Mouse (Mus musculus) heart, postnatal 25 days (tissue): ENCODE data around the gene Sirt4. TPM values are rescaled to one million over a fixed set of nuclear protein-coding genes. Genes with fewer than 3 reads are reported as not detected.
"Not testable (repeated sequence)": the region's sequence is repeated elsewhere in the genome, so short reads cannot be mapped to it uniquely, and the experiment has no call there.

Experiments used
- DNase-seq: peaks from one replicate; pipeline ENCODE4 v3.0.0; 2022; ENCODE audit warnings: low spot score
- intact Hi-C: fragments of 180-260 bp; cut with DNase I; formaldehyde crosslinking; loops from one replicate; pipeline ENCODE4 v1.15.1; 2025
- total RNA-seq, 2 experiments: library from RNA; stranded (reverse); gene quantifications; 2 replicates each; pipeline ENCODE4 v1.2.3; 2021

Sirt4 gene
- total RNA-seq, 2 experiments from 2014 or later: 16.8 to 18.5 TPM

DNA sequence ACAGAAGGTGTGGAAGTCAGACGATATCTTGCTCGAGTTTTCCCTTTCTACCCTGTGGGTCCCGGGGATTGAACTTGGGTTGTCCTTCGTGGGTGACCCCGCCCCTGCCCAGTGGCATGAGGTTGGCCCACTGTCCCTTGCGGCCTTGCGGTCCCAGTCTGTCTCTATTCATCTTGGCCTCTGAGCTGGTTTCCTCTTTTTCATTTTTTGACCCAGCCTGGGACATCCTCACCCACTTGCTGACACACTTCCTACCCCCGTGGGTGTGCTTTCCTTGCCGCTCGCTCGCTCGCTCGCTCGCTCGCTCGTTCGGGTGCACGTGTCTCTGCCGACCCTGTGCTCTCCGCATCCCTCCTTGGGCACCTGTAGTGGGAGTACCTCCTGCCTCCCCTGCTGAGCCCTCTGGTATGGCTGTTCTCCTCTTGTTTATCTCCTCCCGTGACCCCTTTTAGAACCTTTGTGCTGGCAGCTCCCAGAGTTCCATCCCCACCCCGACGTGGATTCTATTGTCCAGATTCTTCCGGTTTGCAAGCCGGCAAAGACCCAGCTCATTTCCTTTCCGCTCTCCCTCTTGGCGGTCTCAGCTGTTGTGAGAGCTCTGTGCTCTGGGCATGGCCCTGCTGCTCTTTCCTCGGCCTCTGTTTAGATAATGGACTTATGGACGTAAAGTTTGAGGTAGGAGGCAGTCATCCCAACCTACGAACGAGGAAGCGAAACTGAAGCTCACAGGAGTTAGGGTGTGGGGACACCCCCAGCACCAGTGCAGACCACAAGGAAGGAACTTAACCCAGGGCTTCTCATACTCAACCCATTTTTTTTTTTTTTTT lies 31.8 kb upstream of the Sirt4 start:
- DNase-seq: no peak
- intact Hi-C loops: no loop called here

DNA sequence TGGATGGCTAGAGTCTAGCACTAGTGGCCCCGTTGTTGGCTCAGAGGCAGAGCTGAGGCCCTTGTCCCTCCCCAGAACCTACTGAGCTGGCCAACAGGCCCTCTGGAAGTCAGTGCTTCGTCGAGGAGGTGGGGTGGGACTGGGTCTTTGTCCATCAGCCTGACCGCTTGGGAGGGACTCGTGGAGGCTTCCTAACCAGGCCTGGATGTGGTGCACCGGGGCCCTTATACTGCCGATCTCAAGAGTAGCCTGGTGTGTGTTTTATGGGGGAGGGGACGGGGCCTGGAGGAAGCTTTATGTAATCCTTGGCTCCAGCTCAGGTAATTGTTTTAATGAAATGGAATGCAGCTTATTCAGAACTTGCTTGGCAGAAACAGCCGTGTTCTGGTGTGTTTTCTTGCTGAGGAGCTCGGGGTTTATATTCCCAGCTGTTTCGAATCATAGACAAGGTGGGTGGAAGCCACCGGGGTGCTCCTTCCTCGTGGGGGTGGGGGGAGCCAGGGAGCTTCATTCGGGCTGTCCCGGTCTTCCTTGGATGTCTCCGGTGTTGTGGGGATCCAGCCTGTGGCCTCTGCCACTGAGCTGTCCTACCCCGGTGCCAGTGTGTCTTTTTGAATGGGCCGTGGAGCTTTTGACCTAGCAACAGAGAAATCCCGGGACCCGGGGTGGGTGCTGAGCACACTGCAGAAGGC lies 30.5 kb upstream of the Sirt4 start:
- intact Hi-C loops: no loop called here

DNA sequence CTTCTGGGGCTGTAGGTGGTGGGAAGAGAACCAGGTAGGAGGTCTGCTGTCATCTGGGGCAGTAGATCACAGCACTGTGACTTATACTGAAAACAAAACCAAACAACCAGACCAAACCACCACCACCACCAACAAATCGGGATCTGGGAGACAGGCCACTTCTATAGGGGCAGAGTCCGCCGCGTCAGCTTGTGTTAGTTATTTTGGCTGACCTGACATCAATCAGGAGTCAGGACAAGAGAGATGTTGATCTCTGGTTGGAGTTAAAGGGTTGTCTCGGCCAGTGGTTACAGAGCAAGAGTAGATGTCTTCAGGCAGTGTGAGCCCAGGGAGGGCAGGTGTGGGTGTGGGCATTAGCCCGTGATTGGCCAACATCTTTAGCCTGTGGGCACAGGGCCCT lies 29.8 kb upstream of the Sirt4 start:
- intact Hi-C loops: no loop called here
- no peak for DNase-seq

More for the DNA sequence above, 30.5 kb upstream of the Sirt4 start:
- DNase-seq: peak; percentile 83

DNA sequence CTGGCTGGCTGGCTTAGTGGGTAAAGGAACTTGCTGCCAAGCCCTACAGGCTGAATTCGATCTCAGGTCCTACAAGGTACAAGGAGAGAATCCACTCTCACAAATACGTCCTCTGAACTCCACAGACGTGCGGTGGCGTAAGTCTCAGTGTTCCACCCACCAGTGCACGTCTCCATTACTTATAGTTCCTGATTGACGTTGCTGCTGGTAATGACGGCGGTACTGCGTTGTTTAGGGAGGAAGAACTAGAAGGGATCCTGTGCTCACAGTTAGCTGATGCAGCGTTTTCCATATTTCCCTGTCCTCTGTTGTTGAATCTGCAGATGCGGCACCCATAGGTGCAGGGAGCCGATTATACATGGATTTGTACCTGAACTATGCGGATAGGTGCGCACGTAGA lies 29.2 kb upstream of the Sirt4 start:
- no peak for DNase-seq
- intact Hi-C loops: no loop called here

DNA sequence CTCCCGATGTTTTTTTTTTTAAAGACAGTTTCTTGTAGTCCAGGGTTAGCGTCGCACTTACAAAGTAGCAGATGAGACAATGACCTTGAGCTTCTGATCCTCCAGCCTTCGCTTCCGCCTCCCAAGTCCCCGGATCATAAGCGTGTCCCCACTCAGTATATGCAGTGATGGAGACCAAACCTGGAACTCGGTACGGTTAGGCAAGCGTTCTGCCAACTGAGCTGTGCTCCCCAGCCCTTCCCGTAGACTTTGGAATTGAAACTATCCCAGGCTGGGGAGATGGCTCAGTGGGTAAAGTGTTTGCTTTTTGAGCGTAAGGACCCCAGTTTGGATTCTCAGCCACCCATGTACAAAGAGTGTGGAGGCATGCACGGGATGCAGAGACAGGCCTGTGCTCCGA lies 28.7 kb upstream of the Sirt4 start:
- no peak for DNase-seq
- intact Hi-C loops: no loop called here

DNA sequence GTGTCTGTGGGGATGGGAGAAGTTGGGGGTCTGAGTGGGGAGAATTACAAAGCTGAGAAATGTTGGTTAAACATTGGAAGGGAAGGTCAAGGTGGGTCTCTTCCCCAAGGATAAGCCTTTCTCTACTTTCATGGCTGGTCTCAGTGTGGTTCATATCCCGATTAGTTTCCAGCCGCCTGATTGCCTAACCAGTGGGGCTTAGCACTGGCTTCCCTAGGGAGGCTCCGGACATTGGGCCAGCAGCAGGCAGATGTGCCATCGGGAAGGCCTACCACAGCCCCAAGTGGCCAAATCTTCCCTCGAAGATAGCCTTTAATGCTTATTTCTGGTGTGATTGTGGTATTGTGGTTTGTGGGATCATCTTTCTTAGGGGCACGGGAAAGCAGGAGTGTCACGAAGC lies 27.9 kb upstream of the Sirt4 start:
- no peak for DNase-seq
- intact Hi-C loops: no loop called here

DNA sequence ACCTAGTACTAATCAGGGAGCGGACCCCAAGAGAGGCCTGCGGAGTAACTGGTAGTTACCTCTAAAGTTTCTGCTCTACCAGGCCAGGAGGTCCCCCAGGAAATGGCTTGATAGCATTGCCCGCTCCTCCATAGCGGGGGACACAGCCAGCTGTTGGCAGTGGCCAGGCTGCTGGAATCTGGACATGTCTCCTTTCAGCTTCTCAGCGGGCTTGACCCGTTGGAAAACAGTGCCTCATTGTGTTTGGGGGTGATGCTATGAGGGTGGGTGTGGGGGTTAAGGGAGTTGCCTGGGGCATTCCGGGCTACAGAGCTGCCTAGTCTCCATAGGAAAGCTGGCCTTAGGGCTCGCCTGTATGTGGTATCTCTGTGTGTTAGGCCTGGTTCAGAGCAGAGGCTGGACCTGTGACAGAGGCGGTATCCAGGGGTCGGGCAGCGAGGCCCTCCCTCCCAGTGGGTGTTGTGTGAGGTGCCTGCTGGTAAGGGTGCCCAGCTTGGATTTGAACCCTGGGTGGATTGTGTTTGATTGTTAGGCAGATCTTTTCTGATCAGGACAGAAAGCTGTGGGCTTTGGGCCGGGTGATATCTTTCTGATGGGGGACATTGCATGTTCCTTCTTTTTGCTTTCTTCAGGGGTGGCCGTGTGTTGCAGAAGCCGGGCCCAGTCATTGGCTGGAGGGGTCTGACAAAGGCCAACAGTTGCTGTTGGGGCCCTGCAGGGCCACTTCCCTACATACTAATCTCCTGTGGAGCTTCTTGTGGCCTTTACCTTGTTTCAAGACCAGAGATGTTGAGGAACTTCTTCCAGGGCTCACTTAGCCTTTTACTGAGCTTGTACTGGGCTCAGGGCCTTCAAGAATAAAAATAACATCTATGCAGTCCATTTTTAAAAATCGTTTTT lies 25.5 kb upstream of the Sirt4 start:
- intact Hi-C loops: no loop called here
- no peak for DNase-seq

DNA sequence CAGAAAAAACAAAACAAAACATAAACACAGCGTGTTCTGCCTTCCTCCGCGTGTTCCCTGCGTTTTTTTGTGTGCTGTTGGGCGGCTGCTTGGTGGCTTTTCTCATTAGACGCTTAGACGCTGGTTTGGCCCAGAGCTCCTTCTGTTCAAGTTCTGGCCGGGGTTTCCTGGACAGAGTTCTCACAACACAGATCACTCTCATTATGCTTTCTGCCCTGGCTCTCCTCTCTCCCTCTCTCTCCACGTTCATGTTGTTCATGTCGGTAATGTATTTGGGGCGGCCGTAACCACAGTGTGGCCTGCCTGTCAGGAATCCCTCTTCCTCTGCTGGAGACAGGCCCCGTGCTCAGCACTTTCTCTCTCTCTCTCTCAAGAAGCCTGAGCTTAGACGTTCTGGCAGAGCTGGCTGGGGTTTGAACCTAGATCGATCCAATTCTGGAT lies 24.8 kb upstream of the Sirt4 start:
- no peak for DNase-seq
- intact Hi-C loops: no loop called here

DNA sequence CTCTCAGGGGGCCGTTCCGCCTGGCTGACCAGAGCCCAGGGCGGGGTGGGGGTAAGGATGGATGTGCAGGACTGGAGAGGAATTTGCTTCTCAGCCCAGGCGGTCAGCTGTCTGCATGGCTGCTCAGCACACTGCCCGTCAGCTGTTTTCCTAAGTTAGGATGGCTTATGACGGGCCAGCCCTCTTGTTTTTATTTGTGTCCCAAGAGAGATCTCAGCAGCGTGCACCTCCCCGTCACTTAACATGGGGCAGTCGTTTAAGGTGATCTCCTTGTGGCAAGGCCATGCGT lies 24.3 kb upstream of the Sirt4 start:
- no peak for DNase-seq
- intact Hi-C loops: no loop called here

DNA sequence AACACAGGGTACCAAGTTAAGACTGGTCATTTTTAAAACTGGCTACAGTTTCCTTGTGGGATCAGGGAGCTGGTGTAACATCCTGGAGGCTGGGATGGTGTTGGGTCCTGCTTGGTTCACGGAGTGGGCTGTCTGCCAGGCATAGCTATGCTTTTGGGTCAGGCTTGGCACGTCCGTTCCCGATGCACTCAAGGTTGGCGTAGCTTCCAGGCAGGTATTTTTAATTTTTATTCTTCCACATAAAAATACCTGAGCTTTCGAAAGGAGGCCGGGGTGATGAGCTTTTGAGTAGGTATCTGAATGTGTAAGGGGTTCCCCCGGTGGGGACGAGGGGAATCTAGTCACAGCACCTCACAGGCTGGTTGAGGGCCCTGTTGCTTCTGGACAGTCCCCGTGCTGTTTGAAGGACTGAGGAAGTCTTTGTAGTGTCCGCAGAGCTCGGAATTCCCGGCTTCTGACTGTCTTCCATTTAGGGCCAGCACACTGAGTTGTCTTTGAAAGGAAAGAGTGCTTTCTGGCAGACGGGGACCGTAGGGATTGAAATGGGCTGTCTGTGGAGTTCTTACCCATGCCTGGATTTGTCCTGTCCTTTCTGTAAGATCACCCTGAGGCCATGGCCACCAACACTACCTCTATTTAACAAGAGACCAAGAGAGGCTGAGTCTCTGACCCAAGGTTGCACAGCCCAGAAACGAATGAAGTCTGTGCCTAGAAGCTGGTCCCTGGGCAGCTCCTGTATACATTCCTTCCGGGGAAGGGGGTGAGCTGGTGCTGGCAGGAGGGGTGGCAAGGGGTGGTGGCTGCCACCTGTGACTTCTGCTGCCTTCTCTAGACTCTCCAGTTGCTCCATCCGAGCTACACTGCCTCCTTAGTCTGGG lies 23.7 kb upstream of the Sirt4 start:
- DNase-seq: no peak
- intact Hi-C loops: no loop called here

DNA sequence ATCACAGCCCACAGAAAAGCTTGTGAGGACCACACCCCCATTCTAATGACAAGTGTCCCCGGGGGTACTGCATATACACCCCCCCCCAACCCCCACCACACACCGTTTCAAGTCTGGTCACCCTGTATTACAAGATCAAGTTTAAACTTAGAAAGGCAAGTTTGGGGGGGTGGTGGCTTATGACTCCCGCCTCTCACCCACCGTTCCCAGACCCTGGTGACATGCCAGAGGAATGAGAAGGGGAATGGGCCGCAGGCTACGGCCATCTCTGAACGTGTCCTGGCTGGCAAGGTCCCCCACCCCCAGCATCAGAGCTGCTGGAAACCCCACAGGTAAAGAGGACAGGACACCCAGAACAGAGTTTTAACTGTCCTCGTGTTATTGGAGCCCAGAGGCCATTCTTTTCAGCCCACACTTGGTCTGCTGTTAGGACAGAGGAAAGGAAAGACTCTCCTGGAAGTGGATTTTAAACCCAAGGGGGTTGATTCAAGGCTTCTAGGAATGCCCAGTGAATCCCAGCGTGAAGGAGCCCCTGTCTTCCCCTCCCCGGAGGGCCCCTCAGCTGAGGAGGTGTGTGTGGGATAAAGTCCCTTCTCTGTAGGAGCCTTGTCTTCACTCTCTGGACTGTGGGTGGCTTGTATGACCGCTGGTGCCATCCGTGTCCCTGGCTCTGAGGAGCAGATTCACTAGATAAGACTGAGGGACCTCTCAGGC lies 22.9 kb upstream of the Sirt4 start:
- DNase-seq: no peak
- intact Hi-C loops: no loop called here

DNA sequence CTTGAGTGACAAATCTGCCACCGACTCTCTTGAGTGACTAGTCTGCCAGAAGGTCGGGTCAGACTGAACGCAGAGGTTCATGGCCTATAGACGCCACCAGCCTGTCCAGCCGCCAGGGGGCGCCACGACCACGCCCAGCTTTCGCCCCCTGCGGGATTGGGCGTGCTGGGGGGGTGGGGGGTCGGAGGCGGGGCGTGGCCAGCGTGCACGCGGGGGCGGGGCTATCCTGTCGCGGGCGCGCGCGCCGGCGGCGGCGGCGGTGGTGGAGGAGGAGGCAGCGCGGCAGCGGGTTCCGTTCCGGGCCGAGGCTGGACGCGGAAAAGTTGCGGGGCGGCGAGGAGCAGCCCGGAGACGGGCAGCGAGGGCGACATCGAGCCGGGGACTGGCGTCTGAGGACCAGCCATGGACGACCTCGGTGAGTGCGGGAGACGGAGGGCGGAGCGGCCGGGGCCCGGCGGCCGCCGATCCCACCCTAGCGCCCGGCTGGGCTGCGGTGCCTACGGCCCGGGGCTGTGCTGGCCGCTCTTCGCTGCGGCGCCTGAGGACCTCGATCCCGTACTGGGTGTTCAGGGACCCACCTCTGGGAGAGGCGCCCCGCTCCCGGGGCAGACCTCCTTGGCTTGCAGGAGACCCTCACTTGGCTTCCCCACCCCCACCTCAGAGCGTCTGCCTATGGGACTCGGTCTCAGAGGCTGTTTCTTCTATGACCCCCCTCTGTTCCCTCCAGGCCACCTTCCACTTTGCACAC lies 22.1 kb upstream of the Sirt4 start, which contains the start of gene Pxn:
Gene Pxn (plus strand): TSS at position 223 of the 748 bp plus-strand sequence.
- peak; percentile 87 for DNase-seq
- intact Hi-C loops: loop anchor here (1.0 kb wide), 2 partner anchors 32 to 50 kb away; no protein-coding TSS in a partner anchor

DNA sequence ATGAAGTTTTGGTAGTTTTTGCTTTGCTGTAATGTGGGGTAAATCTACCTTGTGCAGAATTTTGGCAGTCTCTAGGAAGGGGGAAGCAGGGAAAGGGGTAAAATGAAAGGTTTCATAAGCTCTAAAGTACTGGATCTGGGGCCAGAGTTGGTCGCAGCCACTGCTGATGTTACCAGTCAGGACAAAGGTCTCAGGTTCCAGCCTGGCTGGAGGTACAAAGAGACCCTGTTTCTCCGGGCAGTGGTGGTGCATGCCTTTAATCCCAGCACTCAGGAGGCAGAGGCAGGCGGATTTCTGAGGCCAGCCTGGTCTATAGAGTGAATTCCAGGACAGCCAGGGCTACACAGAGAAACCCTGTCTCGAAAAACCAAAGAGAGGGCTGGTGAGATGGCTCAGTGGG lies 21.1 kb upstream of the Sirt4 start:
- intact Hi-C loops: loop anchor here (1.0 kb wide), 2 partner anchors 33 to 51 kb away; no protein-coding TSS in a partner anchor
- not testable (repeated sequence) for DNase-seq

DNA sequence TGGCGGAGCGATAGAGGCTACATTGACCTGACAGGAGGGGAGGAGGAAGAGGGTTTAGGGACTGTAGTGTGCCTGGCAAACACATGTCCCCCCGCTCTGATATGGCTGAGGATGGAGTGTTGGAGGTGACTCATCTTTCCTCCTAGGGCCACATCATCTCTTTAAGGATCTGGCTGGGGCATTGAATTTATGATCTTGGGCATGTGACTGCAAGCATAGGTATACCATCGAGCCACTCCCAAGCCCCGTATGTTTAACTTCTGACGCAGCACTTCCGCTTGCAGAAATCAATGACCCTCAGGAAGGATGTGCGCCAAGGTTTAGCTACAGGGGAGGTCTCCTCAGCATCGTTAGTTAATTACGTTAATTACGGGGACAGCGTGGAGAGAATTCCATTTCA lies 18.5 kb upstream of the Sirt4 start:
- DNase-seq: no peak
- intact Hi-C loops: no loop called here

DNA sequence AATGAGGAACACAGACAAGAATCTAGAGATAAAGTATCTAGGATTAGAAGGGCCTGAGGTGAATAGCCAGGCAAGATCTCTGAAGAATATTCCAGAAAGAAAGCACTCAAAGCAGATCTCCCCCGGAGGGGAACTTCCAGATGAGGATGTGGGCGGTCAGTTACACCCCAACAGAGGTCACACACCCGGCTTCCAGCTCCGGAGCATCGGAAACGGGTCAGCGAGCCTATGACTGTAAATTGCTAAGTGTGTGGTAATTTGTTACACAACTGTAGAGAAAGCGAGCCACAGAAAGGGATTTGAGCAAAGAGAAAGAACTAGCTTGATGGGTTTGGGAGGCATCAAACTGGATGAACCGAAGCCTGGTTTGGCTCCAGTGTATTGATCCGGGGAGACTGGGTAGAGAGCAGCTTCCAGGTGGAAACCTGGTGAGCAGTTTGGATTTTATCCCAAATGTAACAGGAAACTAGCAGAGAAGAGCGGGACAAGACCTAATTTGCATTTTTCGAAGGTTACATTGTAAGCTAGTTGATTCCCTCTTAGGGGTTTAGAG lies 15.9 kb upstream of the Sirt4 start:
- DNase-seq: no peak
- intact Hi-C loops: no loop called here

DNA sequence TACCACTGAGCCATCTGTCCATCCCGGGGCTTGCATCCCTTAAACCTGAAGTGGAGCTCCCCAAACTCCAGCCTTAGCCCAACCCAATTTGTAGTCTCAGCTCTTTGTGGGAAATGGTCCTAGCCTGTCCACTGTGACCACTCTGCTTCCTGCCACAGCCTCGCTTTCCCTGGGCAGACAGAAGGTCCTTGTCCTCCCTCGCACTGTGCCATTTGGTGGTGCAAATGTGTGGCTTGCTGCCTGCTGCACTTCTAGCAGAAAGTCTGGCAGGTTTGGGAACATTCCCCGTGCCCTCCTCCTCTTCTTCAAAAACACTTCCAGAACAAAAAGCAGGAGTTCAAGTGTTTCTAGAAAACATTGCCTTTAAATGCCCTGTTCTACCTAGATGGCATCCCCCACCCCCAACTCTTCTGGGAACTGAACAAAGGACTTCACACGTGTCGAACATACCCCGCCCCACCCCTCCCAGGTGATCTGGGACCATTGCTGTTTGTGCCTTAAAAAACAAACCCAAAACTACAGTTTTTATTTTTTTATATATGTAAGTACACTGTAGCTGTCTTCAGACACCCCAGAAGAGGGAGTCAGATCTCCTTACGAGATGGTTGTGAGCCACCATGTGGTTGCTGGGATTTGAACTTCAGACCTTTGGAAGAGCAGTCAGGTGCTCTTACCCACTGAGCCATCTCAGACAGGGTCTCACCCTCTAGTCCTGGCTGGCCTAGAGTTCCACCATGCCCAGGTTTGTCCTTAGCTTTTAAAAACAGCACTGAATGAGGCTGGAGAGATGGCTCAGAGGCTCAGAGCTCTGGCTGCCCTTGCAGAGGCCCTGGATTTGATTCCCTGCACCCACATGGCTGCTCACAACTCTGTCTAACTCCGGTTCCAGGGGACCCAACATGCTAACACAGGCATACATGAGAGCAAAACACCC lies 14.0 kb upstream of the Sirt4 start:
- DNase-seq: no peak

DNA sequence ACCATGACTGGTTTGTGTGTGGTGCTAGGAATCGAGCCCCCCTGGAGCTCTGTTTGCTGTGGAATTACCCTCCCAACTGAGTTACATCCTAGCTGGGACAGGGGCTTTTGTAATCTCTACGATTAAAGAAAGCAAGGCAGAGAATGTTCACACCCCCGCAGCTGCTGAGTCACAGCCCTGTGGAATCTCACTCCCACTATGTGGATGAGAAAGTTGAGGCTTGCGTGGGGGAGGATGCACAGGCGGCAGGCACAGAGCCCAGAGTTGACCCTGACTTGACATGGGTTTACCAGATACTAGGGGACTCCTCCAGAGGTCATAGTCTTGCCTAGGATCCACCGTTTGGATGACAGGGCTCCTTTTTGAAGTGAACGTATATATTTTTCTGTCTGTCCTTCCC lies 12.5 kb upstream of the Sirt4 start:
- DNase-seq: no peak
- intact Hi-C loops: no loop called here

More for the DNA sequence above, 14.0 kb upstream of the Sirt4 start:
- intact Hi-C loops: no loop called here
